Mouse (Mus musculus): ENCODE measurements around the gene Itpkb. TPM values are rescaled to one million over a fixed set of nuclear protein-coding genes. Genes with fewer than 3 reads are reported as not detected.

The Itpkb gene
- polyA plus RNA-seq, 1 experiment from 2014 or later = 1.8 TPM

- Histone ChIP-seq H3K36me3 (ENCODE audit: control insufficient read depth, insufficient read depth, low read length) (no peaks in the 10 kb centered on the region), H3K27me3 (ENCODE audit: control insufficient read depth, insufficient read depth, low read length) (no peaks in the 10 kb centered on the region), H3K4me1 (ENCODE audit: control insufficient read depth, insufficient read depth, low read length) (0 out of 2 replicates have a peak, but pooled peaks cover 3% of the 10 kb centered on the region), H3K9ac (replicated peaks; ENCODE audit: low read length) (no peak overlapping the region), H3K4me3 (replicated peaks; ENCODE audit: low read depth, low read length) (no peak overlapping the region), H3K9me3 (ENCODE audit: control insufficient read depth, low read length) (no peaks in the 10 kb centered on the region), H3K27ac (replicated peaks; ENCODE audit: low read depth, low read length) (no peak overlapping the region), H3K4me2 (ENCODE audit: low read length) (no peak overlapping the region)
- DNase-seq (no peak), ATAC-seq (ENCODE audit: low FRiP score, low TSS enrichment) (no peak)
- 68% methylated on average over 10 of the region's 10 CpGs for WGBS
Observed at GRCm38 (mm10) chr1:180427685-180428084, 97.4 kb downstream of the Itpkb start.

- Histone ChIP-seq H3K9me3 (ENCODE audit: control insufficient read depth, low read length) (no peaks in the 10 kb centered on the region), H3K4me1 (ENCODE audit: control insufficient read depth, insufficient read depth, low read length) (0 out of 2 replicates have a peak, but pooled peaks cover 7% of the 10 kb centered on the region), H3K4me2 (ENCODE audit: low read length) (no peak overlapping the region), H3K4me3 (replicated peaks; ENCODE audit: low read depth, low read length) (no peak overlapping the region), H3K27me3 (ENCODE audit: control insufficient read depth, insufficient read depth, low read length) (no peaks in the 10 kb centered on the region), H3K27ac (replicated peaks; ENCODE audit: low read depth, low read length) (no peak overlapping the region), H3K36me3 (ENCODE audit: control insufficient read depth, insufficient read depth, low read length) (no peaks in the 10 kb centered on the region), H3K9ac (replicated peaks; ENCODE audit: low read length) (no peak overlapping the region)
- 36% methylated on average over 9 of the region's 9 CpGs for WGBS
- DNase-seq (peak; percentile 89), ATAC-seq (ENCODE audit: low FRiP score, low TSS enrichment) (no peak)
Observed at GRCm38 (mm10) chr1:180428101-180428712, 97.9 kb downstream of the Itpkb start.

DNA sequence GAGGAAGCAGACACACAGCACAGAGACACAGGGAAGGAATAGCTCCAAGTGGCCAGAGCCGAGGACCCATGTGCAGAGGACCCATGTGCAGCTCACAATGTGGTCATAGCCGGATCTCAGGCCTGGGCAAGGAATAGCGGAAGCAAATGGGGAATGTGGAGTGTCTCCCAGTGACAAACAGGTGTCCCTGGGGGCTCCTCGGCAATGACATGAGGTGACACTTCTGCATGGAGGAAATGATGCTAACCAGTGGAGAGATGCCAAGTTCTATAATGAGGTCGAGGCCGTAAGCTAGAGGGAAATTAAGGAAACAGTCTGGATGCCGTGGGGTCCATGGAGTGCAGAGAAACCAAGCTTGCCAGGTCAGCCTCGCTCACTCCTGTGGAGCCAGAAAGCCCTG lies 98.6 kb downstream of the Itpkb start:
- H3K4me2 ChIP-seq (ENCODE audit: low read length) = no peak overlapping the region
- no peak for DNase-seq

DNA sequence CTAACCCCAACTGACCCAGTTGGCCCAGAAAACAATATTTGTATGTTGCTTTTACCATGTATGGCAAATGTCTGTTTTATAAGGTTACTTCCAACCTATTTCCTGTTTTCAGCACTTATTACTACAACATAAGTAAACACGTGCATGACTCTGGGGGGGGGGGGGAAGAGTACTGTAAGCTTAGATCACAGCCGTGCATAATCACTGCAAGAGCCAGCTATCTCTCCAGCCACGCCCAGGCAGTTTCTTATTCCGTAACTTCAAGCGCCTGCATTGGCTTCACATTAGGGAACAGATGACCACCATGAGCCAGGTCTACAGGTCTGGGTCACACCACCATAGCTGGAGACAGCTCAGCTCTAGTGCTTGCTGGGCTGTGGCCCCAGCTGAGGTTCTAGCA lies 99.5 kb downstream of the Itpkb start:
- ATAC-seq (ENCODE audit: low FRiP score, low TSS enrichment) (no peak), DNase-seq (no peak)
- Histone ChIP-seq H3K27me3 (ENCODE audit: control insufficient read depth, insufficient read depth, low read length) (no peaks in the 10 kb centered on the region), H3K4me2 (ENCODE audit: low read length) (no peak overlapping the region), H3K27ac (replicated peaks; ENCODE audit: low read depth, low read length) (no peak overlapping the region), H3K4me3 (replicated peaks; ENCODE audit: low read depth, low read length) (no peak overlapping the region), H3K9me3 (ENCODE audit: control insufficient read depth, low read length) (no peaks in the 10 kb centered on the region), H3K9ac (replicated peaks; ENCODE audit: low read length) (no peak overlapping the region), H3K36me3 (ENCODE audit: control insufficient read depth, insufficient read depth, low read length) (no peaks in the 10 kb centered on the region), H3K4me1 (ENCODE audit: control insufficient read depth, insufficient read depth, low read length) (peaks cover 15% of the 10 kb centered on the region; the same call in 1 of the 2 replicates)
- whole genome bisulfite sequencing = 78% methylated on average over 5 of the region's 5 CpGs

More for the DNA sequence above, 98.6 kb downstream of the Itpkb start:
- H3K27me3 ChIP-seq (ENCODE audit: control insufficient read depth, insufficient read depth, low read length) = no peaks in the 10 kb centered on the region
- no peak for ATAC-seq (ENCODE audit: low FRiP score, low TSS enrichment)
- H3K4me3 ChIP-seq (replicated peaks; ENCODE audit: low read depth, low read length) = no peak overlapping the region
- H3K36me3 ChIP-seq (ENCODE audit: control insufficient read depth, insufficient read depth, low read length) = no peaks in the 10 kb centered on the region
- H3K9me3 ChIP-seq (ENCODE audit: control insufficient read depth, low read length) = no peaks in the 10 kb centered on the region
- no peak overlapping the region for H3K27ac ChIP-seq (replicated peaks; ENCODE audit: low read depth, low read length)
- 0 out of 2 replicates have a peak, but pooled peaks cover 9% of the 10 kb centered on the region for H3K4me1 ChIP-seq (ENCODE audit: control insufficient read depth, insufficient read depth, low read length)
- WGBS = 83% methylated on average over 8 of the region's 8 CpGs
- H3K9ac ChIP-seq (replicated peaks; ENCODE audit: low read length) = no peak overlapping the region

- DNase-seq = peak; percentile 41
- no peaks in the 10 kb centered on the region for H3K27me3 ChIP-seq (ENCODE audit: control insufficient read depth, insufficient read depth, low read length)
- no peaks in the 10 kb centered on the region for H3K36me3 ChIP-seq (ENCODE audit: control insufficient read depth, insufficient read depth, low read length)
- no peak overlapping the region for H3K9ac ChIP-seq (replicated peaks; ENCODE audit: low read length)
- H3K4me2 ChIP-seq (ENCODE audit: low read length) = no peak overlapping the region
- H3K27ac ChIP-seq (replicated peaks; ENCODE audit: low read depth, low read length) = no peak overlapping the region
- no peak overlapping the region for H3K4me3 ChIP-seq (replicated peaks; ENCODE audit: low read depth, low read length)
- H3K9me3 ChIP-seq (ENCODE audit: control insufficient read depth, low read length) = no peaks in the 10 kb centered on the region
- ATAC-seq (ENCODE audit: low FRiP score, low TSS enrichment) = no peak
- WGBS = 68% methylated on average over 12 of the region's 12 CpGs
- H3K4me1 ChIP-seq (ENCODE audit: control insufficient read depth, insufficient read depth, low read length) = peaks cover 15% of the 10 kb centered on the region; the same call in 1 of the 2 replicates
Observed at GRCm38 (mm10) chr1:180431833-180432232, 101.5 kb downstream of the Itpkb start.

- peaks cover 15% of the 10 kb centered on the region; the same call in 1 of the 2 replicates for H3K4me1 ChIP-seq (ENCODE audit: control insufficient read depth, insufficient read depth, low read length)
- H3K9me3 ChIP-seq (ENCODE audit: control insufficient read depth, low read length) = no peaks in the 10 kb centered on the region
- peak overlapping the region; percentile 57 for H3K9ac ChIP-seq (replicated peaks; ENCODE audit: low read length)
- peak; percentile 77 for DNase-seq
- peak overlapping the region; percentile 37; the same call in 1 of the 2 replicates for H3K27ac ChIP-seq (replicated peaks; ENCODE audit: low read depth, low read length)
- peak overlapping the region; percentile 37 for H3K4me3 ChIP-seq (replicated peaks; ENCODE audit: low read depth, low read length)
- under 1% methylated on average over 16 of the region's 16 CpGs for WGBS
- H3K36me3 ChIP-seq (ENCODE audit: control insufficient read depth, insufficient read depth, low read length) = no peaks in the 10 kb centered on the region
- ATAC-seq (ENCODE audit: low FRiP score, low TSS enrichment) = 0 out of 2 replicates have a peak, but pooled peaks have one; percentile 47
- H3K4me2 ChIP-seq (ENCODE audit: low read length) = peak overlapping the region; percentile 69
- no peaks in the 10 kb centered on the region for H3K27me3 ChIP-seq (ENCODE audit: control insufficient read depth, insufficient read depth, low read length)
Observed at GRCm38 (mm10) chr1:180433098-180433538, 102.8 kb downstream of the Itpkb start.

DNA sequence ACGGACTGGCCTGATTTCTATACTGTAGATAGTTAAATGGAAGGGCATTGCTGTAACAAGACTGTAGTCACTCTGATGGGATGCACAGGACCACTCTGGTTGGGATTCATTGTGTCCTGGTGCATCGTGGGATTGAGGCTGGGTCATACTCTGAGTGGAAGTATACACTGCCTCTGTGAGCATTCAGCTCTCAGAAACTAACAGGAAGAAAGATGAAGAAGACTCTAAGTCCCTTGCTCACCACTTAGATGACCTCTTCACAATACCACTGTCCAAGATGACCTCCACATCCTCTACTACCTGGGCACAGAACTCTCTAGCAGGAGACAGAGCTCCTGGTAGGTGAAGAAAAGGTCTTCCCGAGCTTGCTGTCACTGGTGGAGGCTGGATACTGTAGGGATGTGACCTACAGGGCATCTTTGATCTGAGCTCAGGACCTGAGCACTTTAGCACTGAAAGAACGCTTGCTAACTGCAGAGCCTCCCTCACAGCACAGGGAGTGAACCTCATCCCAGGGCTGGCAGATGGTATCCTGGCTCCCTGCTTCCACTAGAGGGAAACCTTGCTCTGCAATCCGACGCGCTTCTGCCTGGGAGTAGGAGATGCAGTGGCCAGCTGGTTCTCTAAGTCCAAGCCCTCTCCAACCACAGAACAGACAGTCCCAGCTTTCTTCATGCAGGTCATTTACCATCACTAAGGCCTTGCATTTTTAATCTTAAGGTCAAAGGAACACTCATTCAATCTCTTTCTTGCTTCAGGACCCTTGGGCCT lies 103.7 kb downstream of the Itpkb start:
- Histone ChIP-seq H3K27me3 (ENCODE audit: control insufficient read depth, insufficient read depth, low read length) (no peaks in the 10 kb centered on the region), H3K4me2 (ENCODE audit: low read length) (no peak overlapping the region), H3K9me3 (ENCODE audit: control insufficient read depth, low read length) (no peaks in the 10 kb centered on the region), H3K9ac (replicated peaks; ENCODE audit: low read length) (no peak overlapping the region), H3K36me3 (ENCODE audit: control insufficient read depth, insufficient read depth, low read length) (no peaks in the 10 kb centered on the region), H3K27ac (replicated peaks; ENCODE audit: low read depth, low read length) (no peak overlapping the region), H3K4me1 (ENCODE audit: control insufficient read depth, insufficient read depth, low read length) (peaks cover 15% of the 10 kb centered on the region; the same call in 1 of the 2 replicates), H3K4me3 (replicated peaks; ENCODE audit: low read depth, low read length) (no peak overlapping the region)
- DNase-seq (peak; percentile 93), ATAC-seq (ENCODE audit: low FRiP score, low TSS enrichment) (peak; percentile 79)
- WGBS = 16% methylated on average over 7 of the region's 7 CpGs

DNA sequence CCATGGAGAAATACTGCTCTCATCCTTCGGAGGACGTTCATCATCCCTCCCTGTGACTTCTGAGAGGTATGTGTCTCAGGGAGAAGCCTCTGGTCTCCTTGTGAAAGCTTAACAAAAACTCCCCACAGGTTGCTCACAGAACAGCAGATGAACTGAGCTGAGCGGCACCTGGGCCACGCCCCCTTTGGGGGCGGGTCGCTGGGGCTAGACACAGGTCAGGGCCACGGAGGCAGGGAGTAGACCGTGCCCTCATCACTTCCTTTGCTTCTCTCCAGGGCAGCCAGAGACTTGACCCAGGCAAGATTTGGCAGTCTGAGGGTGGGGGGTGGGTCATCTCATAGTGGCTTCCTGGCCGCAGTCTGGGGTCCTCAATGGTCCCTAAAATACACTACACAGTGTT lies 104.6 kb downstream of the Itpkb start:
- WGBS = 12% methylated on average over 9 of the region's 9 CpGs
- H3K4me3 ChIP-seq (replicated peaks; ENCODE audit: low read depth, low read length) = no peak overlapping the region
- no peaks in the 10 kb centered on the region for H3K9me3 ChIP-seq (ENCODE audit: control insufficient read depth, low read length)
- H3K4me2 ChIP-seq (ENCODE audit: low read length) = no peak overlapping the region
- DNase-seq = no peak
- H3K4me1 ChIP-seq (ENCODE audit: control insufficient read depth, insufficient read depth, low read length) = peaks cover 15% of the 10 kb centered on the region; the same call in 1 of the 2 replicates
- H3K27me3 ChIP-seq (ENCODE audit: control insufficient read depth, insufficient read depth, low read length) = no peaks in the 10 kb centered on the region
- H3K27ac ChIP-seq (replicated peaks; ENCODE audit: low read depth, low read length) = no peak overlapping the region
- no peak overlapping the region for H3K9ac ChIP-seq (replicated peaks; ENCODE audit: low read length)
- H3K36me3 ChIP-seq (ENCODE audit: control insufficient read depth, insufficient read depth, low read length) = no peaks in the 10 kb centered on the region
- no peak; the same call in 1 of the 2 replicates for ATAC-seq (ENCODE audit: low FRiP score, low TSS enrichment)
